Mouse (Mus musculus) hindbrain, embryonic 11.5 days (tissue): ENCODE measurements around the gene Prickle2. TPM values are rescaled to one million over a fixed set of nuclear protein-coding genes. Genes with fewer than 3 reads are reported as not detected.

Experiments
- ATAC-seq: fragments of 200-750 bp; cut with Nextera tagmentation; 2 replicates; pipeline ENCODE4 v1.8.0; 2017; ENCODE audit warnings: mild to moderate bottlenecking, moderate TSS enrichment, moderate library complexity; ENCODE audit not compliant: low FRiP score
- DNase-seq: peaks from one replicate; pipeline ENCODE4 v3.0.0-alpha.2; 2015; ENCODE audit warnings: low spot score
- H3K27ac ChIP-seq: fragments of 300-500 bp; sonication (generic); 2 replicates; pipeline ENCODE4 v1.5.1; 2014; ENCODE audit warnings: mild to moderate bottlenecking, low read depth, low read length
- H3K27me3 ChIP-seq: fragments of 300-500 bp; sonication (generic); 2 replicates; pipeline ENCODE4 v1.6.1; 2014; ENCODE audit warnings: mild to moderate bottlenecking, low read length, moderate library complexity, mixed read lengths; ENCODE audit not compliant: control insufficient read depth, insufficient read depth
- H3K36me3 ChIP-seq: fragments of 300-500 bp; sonication (generic); 2 replicates; pipeline ENCODE4 v1.6.1; 2014; ENCODE audit warnings: mild to moderate bottlenecking, low read length, moderate library complexity, mixed read lengths; ENCODE audit not compliant: control insufficient read depth, insufficient read depth
- H3K4me1 ChIP-seq: fragments of 300-500 bp; sonication (generic); replicated peaks from 2 replicates; pipeline ENCODE4 v1.6.1; 2014; ENCODE audit warnings: low read length, mixed read lengths; ENCODE audit not compliant: control insufficient read depth, insufficient read depth
- H3K4me2 ChIP-seq: fragments of 300-500 bp; sonication (generic); replicated peaks from 2 replicates; pipeline ENCODE4 v1.6.1; 2014; ENCODE audit warnings: mild to moderate bottlenecking, low read depth, low read length
- H3K4me3 ChIP-seq: fragments of 300-500 bp; sonication (generic); 2 replicates; pipeline ENCODE4 v1.5.1; 2014; ENCODE audit warnings: low read depth, low read length
- H3K9ac ChIP-seq: fragments of 300-500 bp; sonication (generic); 2 replicates; pipeline ENCODE4 v1.6.1; 2014; ENCODE audit warnings: low read depth, low read length
- H3K9me3 ChIP-seq: fragments of 300-500 bp; sonication (generic); 2 replicates; pipeline ENCODE4 v1.6.1; 2016; ENCODE audit warnings: low read length; ENCODE audit not compliant: control insufficient read depth
- WGBS: fragments of 180-500 bp; shearing (Covaris S2); extraction: QIAGEN DNeasy Blood & Tissue Kit; methylation state at CpG from one replicate; pipeline ENCODE4 v1.1.7; 2014; 5-methylcytosine and 5-hydroxymethylcytosine counted together
- polyA plus RNA-seq: library from polyadenylated mRNA; unstranded; fragments of >200 nt; fragmentation: Nextera tagmentation; extraction: Ambion mirVana; gene quantifications from 2 replicates; pipeline ENCODE4 v1.2.1, GENCODE M21; 2014

The Prickle2 gene
- polyA plus RNA-seq, 1 experiment from 2014 or later: 10.0 TPM

DNA sequence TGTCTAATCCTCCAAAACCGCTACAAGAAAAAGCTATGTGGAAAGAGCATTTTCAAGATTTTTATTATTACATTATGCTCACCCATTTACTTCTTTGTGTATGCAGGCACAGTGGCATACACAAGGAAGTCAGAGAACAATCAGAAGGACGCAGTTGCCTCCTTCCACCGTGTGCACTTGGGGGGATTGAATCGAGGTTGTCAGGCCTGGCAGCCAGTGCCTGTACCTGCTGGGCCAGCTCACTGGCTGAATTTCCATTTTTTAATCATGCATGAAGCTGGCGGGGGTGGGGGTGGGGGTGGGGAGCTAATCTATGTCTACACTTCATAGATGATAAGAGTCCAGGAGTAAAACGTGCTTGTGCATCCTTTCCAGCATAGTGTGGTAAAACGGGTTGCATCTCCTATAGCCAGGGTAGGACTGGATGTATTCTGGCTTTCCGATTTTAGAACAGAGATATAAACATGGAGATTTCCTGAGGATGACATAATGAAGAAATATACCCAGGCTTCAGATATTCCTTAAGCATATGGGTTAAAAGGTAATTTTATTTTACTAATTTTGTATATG lies 78.8 kb downstream of the Prickle2 start:
- ATAC-seq (no peak), DNase-seq (no peak)
- Histone ChIP-seq H3K9ac (no peak overlapping the region), H3K36me3 (no peaks in the 10 kb centered on the region), H3K9me3 (no peaks in the 10 kb centered on the region), H3K4me1 (no peaks in the 10 kb centered on the region), H3K27ac (no peak overlapping the region), H3K4me2 (no peak overlapping the region), H3K27me3 (no peaks in the 10 kb centered on the region), H3K4me3 (no peak overlapping the region)
- 67% methylated on average over 8 of the region's 8 CpGs for WGBS

- Histone ChIP-seq H3K27ac (no peak overlapping the region), H3K4me1 (no peaks in the 10 kb centered on the region), H3K27me3 (no peaks in the 10 kb centered on the region), H3K36me3 (no peaks in the 10 kb centered on the region), H3K9ac (no peak overlapping the region), H3K9me3 (no peaks in the 10 kb centered on the region), H3K4me2 (no peak overlapping the region), H3K4me3 (no peak overlapping the region)
- DNase-seq (no peak), ATAC-seq (no peak)
- WGBS: 74% methylated on average over 1 of the region's 1 CpGs
These were observed 80.0 kb downstream of the Prickle2 start for GRCm38 (mm10) chr6:92625923-92626322.

DNA sequence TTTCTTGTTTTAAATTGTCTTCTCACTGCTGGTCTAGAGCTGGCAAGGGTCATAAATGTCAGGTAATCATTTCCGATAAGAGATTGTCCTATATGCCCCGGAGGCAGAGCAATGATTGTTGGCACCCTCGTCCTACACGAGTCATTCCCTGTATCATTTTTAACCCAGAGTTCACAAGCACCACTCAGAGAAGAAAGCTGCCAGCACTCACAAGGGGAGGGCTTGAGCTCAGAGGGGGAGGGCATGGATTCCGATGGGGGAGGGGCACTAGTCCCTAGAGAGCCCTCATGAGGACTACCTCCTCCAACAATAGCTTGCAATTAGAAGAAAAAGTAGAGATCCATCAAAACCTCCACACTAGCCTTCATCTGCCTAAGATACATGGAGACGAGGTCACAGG lies 81.6 kb downstream of the Prickle2 start:
- WGBS: 68% methylated on average over 6 of the region's 6 CpGs
- ATAC-seq (no peak), DNase-seq (no peak)
- no peaks in the 10 kb centered on the region for H3K36me3 ChIP-seq
- H3K9ac ChIP-seq: no peak overlapping the region
- H3K27me3 ChIP-seq: no peaks in the 10 kb centered on the region
- no peak overlapping the region for H3K27ac ChIP-seq
- no peak overlapping the region for H3K4me3 ChIP-seq
- no peaks in the 10 kb centered on the region for H3K9me3 ChIP-seq
- no peak overlapping the region for H3K4me2 ChIP-seq
- no peaks in the 10 kb centered on the region for H3K4me1 ChIP-seq

DNA sequence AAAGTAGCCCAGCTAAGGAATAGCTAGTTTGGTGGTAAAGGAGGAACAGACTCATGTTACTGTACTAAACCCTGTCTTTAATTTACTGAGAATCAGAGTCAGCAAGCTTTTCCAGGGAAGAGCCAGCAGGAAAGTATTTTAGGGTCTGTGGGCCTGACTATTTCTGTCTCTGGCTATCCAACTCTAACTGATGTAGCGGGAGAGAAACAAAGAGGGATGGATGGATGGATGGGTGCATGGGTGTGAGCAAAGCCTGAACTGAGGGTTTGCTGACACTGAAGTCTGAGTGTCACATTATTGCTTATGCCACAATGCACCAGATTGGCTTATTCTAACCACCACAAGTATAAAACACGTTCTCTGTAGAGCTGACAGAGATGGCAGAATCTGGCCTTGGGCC lies 88.8 kb downstream of the Prickle2 start:
- 88% methylated on average over 2 of the region's 2 CpGs for WGBS
- H3K4me3 ChIP-seq: no peak overlapping the region
- no peak overlapping the region for H3K9ac ChIP-seq
- no peaks in the 10 kb centered on the region for H3K4me1 ChIP-seq
- no peaks in the 10 kb centered on the region for H3K36me3 ChIP-seq
- H3K9me3 ChIP-seq: no peaks in the 10 kb centered on the region
- no peak for ATAC-seq
- no peaks in the 10 kb centered on the region for H3K27me3 ChIP-seq
- DNase-seq: no peak
- H3K27ac ChIP-seq: no peak overlapping the region
- no peak overlapping the region for H3K4me2 ChIP-seq

- no peaks in the 10 kb centered on the region for H3K27me3 ChIP-seq
- WGBS: 81% methylated on average over 3 of the region's 3 CpGs
- no peaks in the 10 kb centered on the region for H3K9me3 ChIP-seq
- DNase-seq (no peak), ATAC-seq (no peak)
- H3K9ac ChIP-seq: no peak overlapping the region
- no peak overlapping the region for H3K27ac ChIP-seq
- no peak overlapping the region for H3K4me3 ChIP-seq
- no peaks in the 10 kb centered on the region for H3K36me3 ChIP-seq
- no peaks in the 10 kb centered on the region for H3K4me1 ChIP-seq
- H3K4me2 ChIP-seq: no peak overlapping the region
These were observed 91.2 kb downstream of the Prickle2 start for GRCm38 (mm10) chr6:92614771-92615170.

DNA sequence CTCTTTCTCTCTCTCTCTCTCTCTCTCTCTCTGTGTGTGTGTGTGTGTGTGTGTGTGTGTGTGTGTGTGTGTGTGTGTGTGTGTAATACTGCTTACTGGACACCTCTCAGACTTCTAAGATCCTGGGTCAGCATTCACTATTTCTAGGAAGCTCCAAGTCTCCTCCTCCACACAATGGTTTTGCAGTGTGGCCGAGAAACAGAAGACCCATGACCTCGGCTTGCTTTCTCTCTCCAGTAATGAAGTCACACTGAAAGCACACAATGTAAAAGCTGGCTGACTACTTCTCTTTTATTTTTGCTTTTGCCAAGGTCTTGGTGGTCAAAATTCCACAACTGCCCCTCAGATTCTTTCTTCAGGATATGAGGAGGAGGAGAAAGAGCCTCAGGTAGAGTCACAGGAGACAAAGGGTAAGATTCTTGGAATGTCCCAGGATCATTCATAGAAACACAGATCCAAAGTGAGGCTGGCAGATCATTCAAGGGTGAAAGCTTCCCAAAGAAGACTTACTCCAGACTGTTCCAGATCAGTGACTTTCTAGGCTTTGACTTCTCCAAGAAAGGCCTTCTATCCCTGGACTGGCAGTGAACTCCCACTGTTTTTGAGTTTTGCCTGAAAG lies 93.7 kb downstream of the Prickle2 start:
- ATAC-seq: no peak

DNA sequence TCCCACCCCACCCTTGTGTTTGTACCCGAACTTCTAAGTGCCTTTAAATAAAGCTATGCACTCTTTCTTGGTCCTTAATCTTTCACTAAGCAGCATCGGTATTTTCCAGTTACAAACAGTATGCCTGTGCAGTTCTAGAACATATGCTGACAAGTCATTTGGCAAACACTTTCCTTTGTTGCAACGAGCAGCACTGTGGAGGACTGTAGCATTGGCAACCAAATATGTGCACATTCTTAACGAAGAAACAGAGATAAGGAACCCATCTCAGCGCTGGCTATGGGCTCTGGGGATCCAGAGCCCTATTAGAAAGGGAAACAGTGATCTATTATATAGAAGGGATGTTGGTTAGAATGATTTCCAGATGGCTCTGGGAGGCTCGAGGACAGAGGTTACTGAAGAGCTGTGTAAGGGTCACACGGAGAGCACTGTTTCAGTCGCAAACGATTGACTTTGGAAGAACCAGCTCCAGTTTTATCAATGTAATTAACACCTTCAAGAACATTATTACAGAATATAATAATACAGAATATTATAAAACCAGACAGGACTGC lies 96.2 kb downstream of the Prickle2 start:
- DNase-seq (no peak), ATAC-seq (no peak)
- Histone ChIP-seq H3K4me3 (no peak overlapping the region), H3K27ac (no peak overlapping the region), H3K4me1 (no peaks in the 10 kb centered on the region), H3K9me3 (no peaks in the 10 kb centered on the region), H3K27me3 (no peaks in the 10 kb centered on the region), H3K9ac (no peak overlapping the region), H3K4me2 (no peak overlapping the region), H3K36me3 (no peaks in the 10 kb centered on the region)
- 70% methylated on average over 9 of the region's 9 CpGs for WGBS

More for the DNA sequence above, 93.7 kb downstream of the Prickle2 start:
- H3K4me2 ChIP-seq: no peak overlapping the region
- H3K4me1 ChIP-seq: no peaks in the 10 kb centered on the region
- no peak overlapping the region for H3K4me3 ChIP-seq
- H3K27me3 ChIP-seq: no peaks in the 10 kb centered on the region
- WGBS: 60% methylated on average over 2 of the region's 2 CpGs
- no peaks in the 10 kb centered on the region for H3K9me3 ChIP-seq
- no peak overlapping the region for H3K9ac ChIP-seq
- H3K27ac ChIP-seq: no peak overlapping the region
- no peaks in the 10 kb centered on the region for H3K36me3 ChIP-seq
- DNase-seq: no peak

- no peak overlapping the region for H3K4me3 ChIP-seq
These were observed 96.9 kb downstream of the Prickle2 start for GRCm38 (mm10) chr6:92609078-92609477.

GRCm38 (mm10) chr6:92605156-92605555 lies 100.8 kb downstream of the Prickle2 start:
- H3K4me3 ChIP-seq: no peak overlapping the region
- H3K4me2 ChIP-seq: no peak overlapping the region
- H3K27ac ChIP-seq: no peak overlapping the region
- H3K9me3 ChIP-seq: no peaks in the 10 kb centered on the region
- H3K36me3 ChIP-seq: no peaks in the 10 kb centered on the region
- no peaks in the 10 kb centered on the region for H3K27me3 ChIP-seq
- H3K4me1 ChIP-seq: no peaks in the 10 kb centered on the region
- ATAC-seq: no peak
- WGBS: 49% methylated on average over 2 of the region's 2 CpGs
- H3K9ac ChIP-seq: no peak overlapping the region
- no peak for DNase-seq

More at GRCm38 (mm10) chr6:92609078-92609477, 96.9 kb downstream of the Prickle2 start:
- no peaks in the 10 kb centered on the region for H3K4me1 ChIP-seq
- DNase-seq (no peak), ATAC-seq (no peak)
- H3K9ac ChIP-seq: no peak overlapping the region
- WGBS: 90% methylated on average over 3 of the region's 3 CpGs
- no peak overlapping the region for H3K27ac ChIP-seq
- no peaks in the 10 kb centered on the region for H3K27me3 ChIP-seq
- no peaks in the 10 kb centered on the region for H3K9me3 ChIP-seq
- H3K36me3 ChIP-seq: no peaks in the 10 kb centered on the region
- no peak overlapping the region for H3K4me2 ChIP-seq
